20 mouse cellular contexts compared by ENCODE assay signal in the genomic region with DNA sequence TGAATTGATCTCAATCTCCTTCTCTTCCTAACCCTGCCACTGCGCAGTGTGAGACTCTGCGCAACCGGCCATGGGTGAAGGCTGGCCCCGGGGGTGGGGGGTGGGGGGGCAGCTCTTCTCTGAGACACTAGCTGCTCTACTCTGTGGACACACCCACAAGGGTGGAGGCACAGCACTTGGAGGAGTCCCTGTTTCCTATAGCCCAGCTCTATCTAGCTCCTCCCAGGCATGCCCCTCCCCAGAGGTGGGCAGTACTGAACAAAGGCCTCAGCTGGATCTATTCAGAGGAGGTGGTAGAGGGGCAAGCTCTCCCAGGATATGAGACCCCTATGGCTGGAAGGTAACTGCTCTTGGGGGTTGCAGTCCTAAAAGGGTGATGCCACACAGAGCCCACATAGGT. TPM values are rescaled to one million over a fixed set of nuclear protein-coding genes. Genes with fewer than 3 reads are reported as not detected.
DNase-seq lines count a peak whose midpoint lies in the region; ATAC-seq and TF ChIP-seq lines count a peak whose summit lies in the region.
"Had no signal": no experiment of that assay in that cellular context is flagged by ENCODE, and none has a peak within 500 bp of the region (broad histone marks: within the 10 kb centered on the region; RNA-seq: fewer than 3 reads in every experiment).

No protein-coding gene starts in this region.

- no peaks in the 10 kb centered on the region for H3K27me3 ChIP-seq in hindbrain, embryonic 16.5 days (replicated peaks; ENCODE audit: control insufficient read depth, insufficient read depth, low read length)
- peaks cover 14% of the 10 kb centered on the region; the same call in 1 of the 2 replicates for H3K27me3 ChIP-seq in hindbrain, embryonic 10.5 days (ENCODE audit: insufficient read depth, poor library complexity, severe bottlenecking)
- no peaks in the 10 kb centered on the region for H3K27me3 ChIP-seq in lung, embryonic 16.5 days (ENCODE audit: control insufficient read depth, insufficient read depth, low read depth, low read length)
- H3K27me3 ChIP-seq in MEL (ENCODE audit: control insufficient read depth in 1 of 2, insufficient read depth in 2 of 2, low read length in 2 of 2), result no peaks in the 10 kb centered on the region
- H3K27me3 ChIP-seq in liver, embryonic 16.5 days (ENCODE audit: control insufficient read depth, insufficient read depth, low read depth, low read length), result no peaks in the 10 kb centered on the region
- H3K27me3 ChIP-seq: hindbrain, embryonic 15.5 days had no signal

- H3K36me3 ChIP-seq in hindbrain, embryonic 16.5 days (ENCODE audit: control insufficient read depth, insufficient read depth, low read length), result no peaks in the 10 kb centered on the region
- H3K36me3 ChIP-seq in hindbrain, embryonic 10.5 days, result no peaks in the 10 kb centered on the region
- H3K36me3 ChIP-seq in lung, embryonic 16.5 days (ENCODE audit: control insufficient read depth, insufficient read depth, low read length), result no peaks in the 10 kb centered on the region
- H3K36me3 ChIP-seq in MEL (ENCODE audit: control insufficient read depth in 1 of 2, insufficient read depth in 2 of 2, low read length in 2 of 2), result no peaks in the 10 kb centered on the region
- H3K36me3 ChIP-seq in liver, embryonic 16.5 days (ENCODE audit: control insufficient read depth, insufficient read depth), result no peaks in the 10 kb centered on the region
- H3K36me3 ChIP-seq: embryonic facial prominence, embryonic 15.5 days; forebrain, embryonic 10.5 days; hindbrain, embryonic 15.5 days had no signal

- H3K79me2 ChIP-seq in MEL (ENCODE audit: control insufficient read depth, insufficient read depth, low read length, poor library complexity), result no peaks in the 10 kb centered on the region

- H3K4me1 ChIP-seq in hindbrain, embryonic 16.5 days (ENCODE audit: control insufficient read depth, insufficient read depth, low read depth, low read length), result no peaks in the 10 kb centered on the region
- H3K4me1 ChIP-seq in hindbrain, embryonic 10.5 days (replicated peaks), result peaks cover 9% of the 10 kb centered on the region; the same call in 1 of the 2 replicates
- no peaks in the 10 kb centered on the region; the same call in 1 of the 2 replicates for H3K4me1 ChIP-seq in lung, embryonic 16.5 days (replicated peaks; ENCODE audit: control insufficient read depth, insufficient read depth, low read length)
- peaks cover 0 to 10% of the 10 kb centered on the region in 2 experiments; a peak in 1 of 4 replicates for H3K4me1 ChIP-seq in MEL (ENCODE audit: control insufficient read depth in 1 of 2, insufficient read depth in 2 of 2, low read length in 2 of 2)
- H3K4me1 ChIP-seq in liver, embryonic 16.5 days (ENCODE audit: control insufficient read depth, low read depth, low read length), result no peaks in the 10 kb centered on the region; the same call in 1 of the 2 replicates

- H3K4me2 ChIP-seq in hindbrain, embryonic 16.5 days (ENCODE audit: low read length), result no peak overlapping the region
- H3K4me2 ChIP-seq in lung, embryonic 16.5 days (ENCODE audit: low read depth, low read length), result no peak overlapping the region
- H3K4me2 ChIP-seq in liver, embryonic 16.5 days (ENCODE audit: low read depth, low read length), result no peak overlapping the region
- H3K4me2 ChIP-seq: embryonic facial prominence, embryonic 15.5 days; hindbrain, embryonic 15.5 days had no signal

- no peaks in the 10 kb centered on the region for H3K9me3 ChIP-seq in hindbrain, embryonic 16.5 days (ENCODE audit: control insufficient read depth, low read length)
- H3K9me3 ChIP-seq in hindbrain, embryonic 10.5 days, result no peaks in the 10 kb centered on the region
- no peaks in the 10 kb centered on the region for H3K9me3 ChIP-seq in lung, embryonic 16.5 days (ENCODE audit: control insufficient read depth, low read length)
- H3K9me3 ChIP-seq in MEL (replicated peaks; ENCODE audit: insufficient read depth, low read length), result no peaks in the 10 kb centered on the region
- H3K9me3 ChIP-seq in liver, embryonic 16.5 days (replicated peaks; ENCODE audit: control insufficient read depth, low read length), result no peaks in the 10 kb centered on the region
- H3K9me3 ChIP-seq: embryonic facial prominence, embryonic 15.5 days; forebrain, embryonic 10.5 days; hindbrain, embryonic 15.5 days had no signal

- no peak for TF ChIP-seq RAD21 in MEL (IDR thresholded peaks at IDR 0.05; ENCODE audit: low read depth, low read length)

- no peak for DNase-seq in hindbrain, embryonic 10.5 days (ENCODE audit: low spot score)
- DNase-seq in lung, postnatal 25 days (ENCODE audit: low spot score), result no peak
- peak; percentile 44 for DNase-seq in MEL (ENCODE audit: low read depth, low spot score)
- no peak for DNase-seq in MN1 (ENCODE audit: low spot score)
- DNase-seq: adrenal gland, adult 2 months; cerebellum, adult 9-11 months; gastrocnemius, postnatal 10 days; heart, adult 2 months; kidney, adult 18-20 months; kidney, postnatal 36 days; midbrain, embryonic 14.5 days; thymus, postnatal 36 days had no signal

- TF ChIP-seq POLR2A in MEL (IDR thresholded peaks at IDR 0.05; ENCODE audit: control insufficient read depth in 1 of 2, insufficient read depth in 1 of 2, low read depth in 1 of 2, low read length in 2 of 2, poor library complexity in 1 of 2), result no peak

- no peak for TF ChIP-seq CTCF in MEL (IDR thresholded peaks at IDR 0.05 in 2 of 3, conservative IDR thresholded peaks at IDR 0.05 in 1 of 3; ENCODE audit: control insufficient read depth in 1 of 3, insufficient read depth in 1 of 3, low read depth in 2 of 3, low read length in 3 of 3, poor library complexity in 1 of 3, severe bottlenecking in 1 of 3)

- H3K9ac ChIP-seq in hindbrain, embryonic 16.5 days (ENCODE audit: low read depth, low read length), result no peak overlapping the region
- H3K9ac ChIP-seq in lung, embryonic 16.5 days (ENCODE audit: low read length), result no peak overlapping the region
- H3K9ac ChIP-seq in MEL (ENCODE audit: control insufficient read depth, low read depth, low read length, poor library complexity, severe bottlenecking), result no peak overlapping the region
- no peak overlapping the region for H3K9ac ChIP-seq in liver, embryonic 16.5 days (ENCODE audit: low read depth, low read length)
- H3K9ac ChIP-seq: embryonic facial prominence, embryonic 15.5 days; hindbrain, embryonic 15.5 days; liver, embryonic 14.5 days had no signal

- H3K4me3 ChIP-seq in hindbrain, embryonic 16.5 days (ENCODE audit: low read length), result no peak overlapping the region
- no peak overlapping the region for H3K4me3 ChIP-seq in hindbrain, embryonic 10.5 days
- H3K4me3 ChIP-seq in lung, embryonic 16.5 days (ENCODE audit: low read length), result no peak overlapping the region
- no peak overlapping the region for H3K4me3 ChIP-seq in MEL (ENCODE audit: control insufficient read depth in 1 of 2, insufficient read depth in 1 of 2, low read depth in 2 of 2, low read length in 2 of 2)
- no peak overlapping the region for H3K4me3 ChIP-seq in liver, embryonic 16.5 days (ENCODE audit: low read depth, low read length)
- H3K4me3 ChIP-seq: embryonic facial prominence, embryonic 15.5 days; forebrain, embryonic 10.5 days; heart, adult 2 months; hindbrain, embryonic 15.5 days had no signal

- no peak overlapping the region for H3K27ac ChIP-seq in hindbrain, embryonic 16.5 days (ENCODE audit: low read depth, low read length)
- H3K27ac ChIP-seq in hindbrain, embryonic 10.5 days, result no peak overlapping the region
- peak overlapping the region; percentile 1; the same call in 1 of the 2 replicates for H3K27ac ChIP-seq in lung, embryonic 16.5 days (ENCODE audit: low read length)
- no peak overlapping the region for H3K27ac ChIP-seq in MEL (ENCODE audit: control insufficient read depth, low read depth, low read length)
- no peak overlapping the region for H3K27ac ChIP-seq in liver, embryonic 16.5 days (ENCODE audit: low read length)
- H3K27ac ChIP-seq: embryonic facial prominence, embryonic 15.5 days; forebrain, embryonic 10.5 days; heart, adult 2 months; hindbrain, embryonic 15.5 days; liver, embryonic 14.5 days had no signal

- 63% methylated on average over 4 of the region's 4 CpGs for WGBS in hindbrain, embryonic 16.5 days
- WGBS in hindbrain, embryonic 10.5 days, result 67% methylated on average over 4 of the region's 4 CpGs
- WGBS in lung, embryonic 16.5 days, result 60% methylated on average over 4 of the region's 4 CpGs
- WGBS in liver, embryonic 16.5 days (ENCODE audit: insufficient replicate concordance), result 52% methylated on average over 4 of the region's 4 CpGs

- ATAC-seq in hindbrain, embryonic 16.5 days, result 0 out of 2 replicates have a peak, but pooled peaks have one; percentile 30
- peak; percentile 53; the same call in 1 of the 2 replicates for ATAC-seq in lung, embryonic 16.5 days (ENCODE audit: low read depth)
- peak; percentile 16; the same call in 1 of the 2 replicates for ATAC-seq in liver, embryonic 16.5 days (ENCODE audit: low read depth)

- no peak for TF ChIP-seq EP300 in MEL (IDR thresholded peaks at IDR 0.05; ENCODE audit: low read depth in 1 of 2, low read length in 2 of 2)

RNA-seq across cellular contexts. Expression of gene Slc2a6, which starts 9.2 kb away (rescaled TPM):
- polyA plus RNA-seq in hindbrain, embryonic 16.5 days (2015; fragmentation: Nextera tagmentation; extraction: Ambion mirVana), result 18.0 and 21.6 TPM in 2 replicates
- polyA plus RNA-seq in hindbrain, embryonic 10.5 days (2016; fragmentation: Nextera tagmentation; extraction: Ambion mirVana), result 2.8 and 3.1 TPM in 2 replicates
- 0.63 and 0.85 TPM in 2 replicates for polyA plus RNA-seq in lung, embryonic 16.5 days (2015; fragmentation: Nextera tagmentation; extraction: Ambion mirVana)
- 2.3 and 2.6 TPM in 2 replicates for total RNA-seq in MEL (2012; rRNA removed)
- polyA plus RNA-seq in MEL (2012; ENCODE audit: insufficient read depth in 1 of 2, insufficient read length in 2 of 2, low read depth in 1 of 2, low replicate concordance in 2 of 2, missing spikeins in 1 of 2), result 1 to 10 TPM in 1 of 2 experiments, not detected in 1; 3.2 TPM
- 0.32 and 0.40 TPM in 2 replicates for polyA plus RNA-seq in liver, embryonic 16.5 days (2015; fragmentation: Nextera tagmentation; extraction: Ambion mirVana)

RNA-seq across cellular contexts. Expression of gene Cacfd1, which starts 27.3 kb away (rescaled TPM):
- 103 TPM in 2 replicates for polyA plus RNA-seq in hindbrain, embryonic 16.5 days (2015; fragmentation: Nextera tagmentation; extraction: Ambion mirVana)
- 93.2 and 96.9 TPM in 2 replicates for polyA plus RNA-seq in hindbrain, embryonic 10.5 days (2016; fragmentation: Nextera tagmentation; extraction: Ambion mirVana)
- polyA plus RNA-seq in lung, embryonic 16.5 days (2015; fragmentation: Nextera tagmentation; extraction: Ambion mirVana), result 52.3 and 57.1 TPM in 2 replicates
- total RNA-seq in MEL (2012; rRNA removed), result 15.2 and 19.1 TPM in 2 replicates
- 10 to 100 TPM in 1 of 2 experiments, not detected in 1; 60.7 TPM for polyA plus RNA-seq in MEL (2012; ENCODE audit: insufficient read depth in 1 of 2, insufficient read length in 2 of 2, low read depth in 1 of 2, low replicate concordance in 2 of 2, missing spikeins in 1 of 2)
- 13.7 and 14.3 TPM in 2 replicates for polyA plus RNA-seq in liver, embryonic 16.5 days (2015; fragmentation: Nextera tagmentation; extraction: Ambion mirVana)

RNA-seq across cellular contexts. Expression of gene Mymk, which starts 35.0 kb away (rescaled TPM):
- 0.21 and 3.5 TPM in 2 replicates for polyA plus RNA-seq in hindbrain, embryonic 16.5 days (2015; fragmentation: Nextera tagmentation; extraction: Ambion mirVana)
- polyA plus RNA-seq in hindbrain, embryonic 10.5 days (2016; fragmentation: Nextera tagmentation; extraction: Ambion mirVana), result 0.11 and 0.29 TPM in 2 replicates
- polyA plus RNA-seq in lung, embryonic 16.5 days (2015; fragmentation: Nextera tagmentation; extraction: Ambion mirVana), result 1.6 and 3.4 TPM in 2 replicates
- total RNA-seq in MEL (2012; rRNA removed), result not detected in 2 replicates
- not detected for polyA plus RNA-seq in MEL (2012; ENCODE audit: insufficient read depth in 1 of 2, insufficient read length in 2 of 2, low read depth in 1 of 2, low replicate concordance in 2 of 2, missing spikeins in 1 of 2)
- polyA plus RNA-seq in liver, embryonic 16.5 days (2015; fragmentation: Nextera tagmentation; extraction: Ambion mirVana), result 0.90 and 2.8 TPM in 2 replicates
- total RNA-seq: adrenal gland, adult 2 months; ES-E14; heart, adult 2 months had no signal
- polyA plus RNA-seq: forebrain, embryonic 10.5 days; liver, embryonic 14.5 days; midbrain, embryonic 14.5 days had no signal

RNA-seq across cellular contexts. Expression of gene Adamtsl2, which starts 42.2 kb away (rescaled TPM):
- polyA plus RNA-seq in hindbrain, embryonic 16.5 days (2015; fragmentation: Nextera tagmentation; extraction: Ambion mirVana), result 9.6 and 11.8 TPM in 2 replicates
- polyA plus RNA-seq in hindbrain, embryonic 10.5 days (2016; fragmentation: Nextera tagmentation; extraction: Ambion mirVana), result 4.0 and 7.0 TPM in 2 replicates
- polyA plus RNA-seq in lung, embryonic 16.5 days (2015; fragmentation: Nextera tagmentation; extraction: Ambion mirVana), result 27.9 and 28.4 TPM in 2 replicates
- total RNA-seq in MEL (2012; rRNA removed), result not detected in 2 replicates
- not detected for polyA plus RNA-seq in MEL (2012; ENCODE audit: insufficient read depth in 1 of 2, insufficient read length in 2 of 2, low read depth in 1 of 2, low replicate concordance in 2 of 2, missing spikeins in 1 of 2)
- polyA plus RNA-seq in liver, embryonic 16.5 days (2015; fragmentation: Nextera tagmentation; extraction: Ambion mirVana), result 0.40 and 0.76 TPM in 2 replicates
